Mouse (Mus musculus) liver, postnatal 0 days (tissue): ENCODE data around the gene Rps11. TPM values are rescaled to one million over a fixed set of nuclear protein-coding genes. Genes with fewer than 3 reads are reported as not detected.

ENCODE experiments used
- ATAC-seq: fragments of 200-750 bp; cut with Nextera tagmentation; 2 replicates; pipeline ENCODE4 v1.8.0; 2017; ENCODE audit warnings: mild to moderate bottlenecking, moderate library complexity
- DNase-seq: peaks from one replicate; pipeline ENCODE4 v3.0.0-alpha.2; 2016
- H3K27ac ChIP-seq: fragments of 300-500 bp; sonication (generic); 2 replicates; pipeline ENCODE4 v1.5.1; 2014; ENCODE audit warnings: antibody characterized with exemption, moderate library complexity, mild to moderate bottlenecking, low read depth
- H3K27me3 ChIP-seq: fragments of 300-500 bp; sonication (generic); 2 replicates; pipeline ENCODE4 v1.6.1; 2014; ENCODE audit warnings: low read length, control low read depth, mixed read lengths; ENCODE audit not compliant: insufficient read depth
- H3K36me3 ChIP-seq: fragments of 300-500 bp; sonication (generic); replicated peaks from 2 replicates; pipeline ENCODE4 v1.6.1; 2014; ENCODE audit warnings: mild to moderate bottlenecking, control low read depth, low read length, moderate library complexity, mixed read lengths; ENCODE audit not compliant: insufficient read depth
- H3K4me1 ChIP-seq: fragments of 300-500 bp; sonication (generic); 2 replicates; pipeline ENCODE4 v1.6.1; 2014; ENCODE audit warnings: antibody characterized with exemption, mild to moderate bottlenecking, control low read depth; ENCODE audit not compliant: insufficient read depth
- H3K4me2 ChIP-seq: fragments of 300-500 bp; sonication (generic); 2 replicates; pipeline ENCODE4 v1.6.1; 2014; ENCODE audit warnings: low read depth, mild to moderate bottlenecking, low read length, moderate library complexity, mixed read lengths
- H3K4me3 ChIP-seq: fragments of 300-500 bp; sonication (generic); 2 replicates; pipeline ENCODE4 v1.5.1; 2014; ENCODE audit warnings: low read depth, low read length
- H3K9ac ChIP-seq: fragments of 300-500 bp; sonication (generic); replicated peaks from 2 replicates; pipeline ENCODE4 v1.6.1; 2014; ENCODE audit warnings: mild to moderate bottlenecking, moderate library complexity
- H3K9me3 ChIP-seq: fragments of 300-500 bp; sonication (generic); 2 replicates; pipeline ENCODE4 v1.6.1; 2016; ENCODE audit warnings: mild to moderate bottlenecking, control low read depth, low read length, mixed read lengths
- CTCF ChIP-seq: sonication (generic); IDR thresholded peaks from 2 replicates; pipeline ENCODE4 v1.5.1; 2016; ENCODE audit warnings: antibody characterized with exemption, low read depth
- EP300 ChIP-seq: IDR thresholded peaks from 2 replicates; pipeline ENCODE4 v1.6.1; 2016; ENCODE audit warnings: antibody characterized with exemption, low read depth, mild to moderate bottlenecking
- WGBS: fragments of 180-500 bp; shearing (Covaris S2); extraction: QIAGEN DNeasy Blood & Tissue Kit; methylation state at CpG from one replicate; pipeline ENCODE4 v1.1.7; 2014; ENCODE audit not compliant: insufficient replicate concordance; 5-methylcytosine and 5-hydroxymethylcytosine counted together
- polyA plus RNA-seq: library from polyadenylated mRNA; unstranded; fragments of >200 nt; fragmentation: Nextera tagmentation; extraction: Ambion mirVana; gene quantifications from 2 replicates; pipeline ENCODE4 v1.2.1, GENCODE M21; 2015

Gene Rps11
- polyA plus RNA-seq, 1 experiment from 2014 or later: 696 TPM

DNA sequence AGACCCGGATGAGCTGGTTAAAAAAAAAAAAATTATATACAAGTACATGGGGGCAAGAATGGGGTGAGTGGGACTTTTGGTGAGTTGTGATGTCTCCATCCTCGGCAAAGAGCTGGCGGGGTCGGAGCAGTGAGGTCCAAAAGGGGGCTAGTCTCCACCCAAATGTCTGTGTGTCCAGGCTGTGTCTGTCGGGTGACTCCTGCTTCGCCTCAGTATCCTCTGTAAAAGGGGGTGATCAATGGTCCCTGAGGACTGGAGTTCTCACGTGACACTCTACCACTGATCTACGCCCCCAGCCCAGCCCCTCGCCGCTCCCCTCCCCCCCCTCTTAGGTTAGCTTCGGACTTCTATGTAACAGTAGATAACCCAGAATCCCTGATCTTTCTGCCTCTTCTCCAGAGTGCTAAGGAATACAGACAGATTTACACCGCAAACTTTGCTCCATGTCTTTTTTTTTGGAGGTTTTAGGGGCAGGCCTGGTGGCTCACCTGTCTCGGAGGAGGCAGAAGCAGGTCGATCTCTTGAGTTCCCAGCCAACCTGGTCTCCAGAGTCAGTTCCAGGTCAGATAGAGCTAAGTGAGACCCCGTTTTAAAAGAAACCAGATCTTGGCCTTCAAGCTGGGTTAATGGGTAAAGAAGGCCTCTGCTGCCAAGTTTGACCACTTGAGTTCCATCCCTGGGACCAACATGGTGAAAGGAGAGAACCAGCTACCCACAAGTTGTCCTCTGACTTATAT is 5.7 kb upstream of the Rps11 start:
- WGBS: 50% methylated on average over 15 of the region's 15 CpGs
- no peak for DNase-seq
- Histone ChIP-seq H3K9me3 (no peaks in the 10 kb centered on the region), H3K4me2 (peak overlapping the region; percentile 94), H3K27ac (peak overlapping the region; percentile 83), H3K27me3 (no peaks in the 10 kb centered on the region), H3K4me1 (peaks cover 35% of the 10 kb centered on the region), H3K36me3 (peaks cover 23% of the 10 kb centered on the region), H3K4me3 (peak overlapping the region; percentile 98), H3K9ac (peak overlapping the region; percentile 73)
- TF ChIP-seq EP300: no peak
- no peak for TF ChIP-seq CTCF
- no peak for ATAC-seq

DNA sequence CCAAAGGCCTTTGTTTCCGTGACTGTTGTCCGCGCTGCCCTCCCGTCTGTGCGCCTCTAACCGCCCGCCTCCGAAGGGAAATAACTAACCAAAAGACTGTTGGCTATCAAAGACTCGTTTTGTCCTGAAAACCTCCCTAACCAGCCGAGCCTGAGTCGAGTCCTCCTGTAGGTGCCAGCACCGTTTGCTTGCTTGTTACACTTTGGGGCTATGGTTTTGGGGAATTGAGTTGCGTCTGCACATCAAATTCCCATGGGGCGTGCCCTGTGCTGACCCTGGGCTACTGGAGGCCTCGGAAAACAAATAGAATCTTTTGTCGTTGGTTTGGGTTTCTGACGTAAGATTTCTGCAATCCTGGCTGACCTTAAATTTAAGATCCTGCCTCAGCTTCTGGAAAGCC is 5.1 kb upstream of the Rps11 start:
- TF ChIP-seq CTCF (no peak), EP300 (no peak)
- H3K27me3 ChIP-seq: no peaks in the 10 kb centered on the region
- no peaks in the 10 kb centered on the region for H3K9me3 ChIP-seq
- peak; percentile 1 for ATAC-seq
- peaks cover 23% of the 10 kb centered on the region for H3K36me3 ChIP-seq
- H3K4me2 ChIP-seq: peak overlapping the region; percentile 94
- DNase-seq: no peak
- H3K4me1 ChIP-seq: peaks cover 38% of the 10 kb centered on the region
- H3K27ac ChIP-seq: peak overlapping the region; percentile 83
- H3K4me3 ChIP-seq: peak overlapping the region; percentile 98
- WGBS: 2% methylated on average over 17 of the region's 17 CpGs
- peak overlapping the region; percentile 73 for H3K9ac ChIP-seq

DNA sequence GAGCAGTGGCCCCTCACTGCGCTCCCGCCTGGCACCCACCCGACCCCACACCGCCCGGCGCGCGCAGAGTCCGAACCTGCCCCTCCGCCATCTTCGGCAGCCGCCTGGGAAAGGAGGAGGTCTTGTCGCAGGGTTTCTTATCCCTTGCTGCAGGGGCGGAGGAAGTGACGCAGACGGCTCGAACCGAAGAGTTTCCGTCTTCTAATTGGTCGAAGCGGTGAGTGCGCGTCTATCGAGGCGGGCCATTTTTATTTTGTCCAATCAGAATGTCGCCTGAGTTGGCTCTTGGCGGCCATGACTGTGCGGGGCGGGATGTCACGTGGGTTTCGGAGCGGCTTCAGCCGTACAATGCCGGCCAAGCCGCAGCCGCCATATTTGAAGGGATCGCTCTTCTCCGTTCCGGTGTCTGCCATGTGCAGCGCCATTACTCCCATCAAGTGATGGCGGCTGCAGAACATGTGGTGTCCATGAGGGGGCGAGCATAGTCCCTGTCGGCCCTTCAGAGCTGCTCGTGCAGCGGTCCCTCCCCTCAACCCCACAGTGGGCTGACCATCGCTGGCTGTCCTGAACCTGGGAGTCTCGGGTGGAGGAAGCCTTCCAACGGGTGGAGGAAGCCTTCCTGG is 4.5 kb upstream of the Rps11 start, which contains the start of gene Rpl13a:
Gene Rpl13a, minus strand, starts transcription at position 138 of the 623 bp plus-strand sequence.
- DNase-seq (peak; percentile 97), ATAC-seq (peak; percentile 86)
- Histone ChIP-seq H3K9ac (peak within 1 kb of the TSS; percentile 99), H3K4me3 (peak within 1 kb of the TSS; percentile 98), H3K9me3 (no peaks in the 10 kb centered on the region), H3K27ac (peak within 1 kb of the TSS; percentile 92), H3K36me3 (peaks cover 23% of the 10 kb centered on the region), H3K4me1 (peaks cover 38% of the 10 kb centered on the region), H3K27me3 (no peaks in the 10 kb centered on the region), H3K4me2 (peak within 1 kb of the TSS; percentile 94)
- under 1% methylated on average over 46 of the region's 48 CpGs for WGBS
- TF ChIP-seq CTCF (peak; percentile 89), EP300 (peak; percentile 55; the same call in 1 of the 2 replicates)

DNA sequence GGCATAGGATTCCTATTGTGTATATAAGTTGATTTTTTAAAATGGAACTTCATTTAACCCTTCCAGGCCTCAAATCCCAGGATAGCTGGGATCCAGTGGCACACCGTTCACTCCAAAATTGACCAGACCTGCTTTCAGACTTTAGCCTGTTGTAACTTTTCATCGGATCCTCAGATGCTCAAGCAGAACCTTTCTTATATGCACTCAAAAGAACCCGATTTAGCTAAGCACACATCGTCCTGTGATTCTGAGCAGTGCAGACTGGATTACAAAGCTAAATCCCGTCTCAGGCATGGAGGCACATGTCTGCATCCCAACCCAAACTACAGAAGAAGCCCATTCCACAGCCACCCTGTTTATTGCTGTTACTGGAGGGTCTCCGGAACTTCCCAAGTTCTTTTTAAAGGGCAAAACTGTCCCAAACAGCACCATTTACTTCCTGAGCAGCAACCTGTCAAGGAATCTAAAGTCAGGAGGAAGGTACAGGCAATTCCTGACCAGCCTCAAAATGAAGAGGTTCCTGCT is 3.5 kb upstream of the Rps11 start:
- DNase-seq (no peak), ATAC-seq (no peak)
- peak overlapping the region; percentile 99 for H3K9ac ChIP-seq
- peaks cover 46% of the 10 kb centered on the region for H3K4me1 ChIP-seq
- no peaks in the 10 kb centered on the region for H3K9me3 ChIP-seq
- H3K4me3 ChIP-seq: peak overlapping the region; percentile 98
- H3K27ac ChIP-seq: peak overlapping the region; percentile 92
- TF ChIP-seq CTCF (no peak), EP300 (no peak)
- 3% methylated on average over 6 of the region's 6 CpGs for WGBS
- H3K36me3 ChIP-seq: peaks cover 25% of the 10 kb centered on the region
- H3K4me2 ChIP-seq: peak overlapping the region; percentile 93
- no peaks in the 10 kb centered on the region for H3K27me3 ChIP-seq

- Histone ChIP-seq H3K27ac (peak overlapping the region; percentile 92), H3K4me2 (peak overlapping the region; percentile 93), H3K27me3 (no peaks in the 10 kb centered on the region), H3K36me3 (peaks cover 31% of the 10 kb centered on the region), H3K9me3 (no peaks in the 10 kb centered on the region), H3K9ac (peak overlapping the region; percentile 99), H3K4me3 (peak overlapping the region; percentile 98), H3K4me1 (peaks cover 52% of the 10 kb centered on the region)
- WGBS: 24% methylated on average over 21 of the region's 21 CpGs
- DNase-seq (no peak), ATAC-seq (no peak)
- TF ChIP-seq EP300: no peak
- peak; percentile 42 for TF ChIP-seq CTCF
These were observed 2.8 kb upstream of the Rps11 start for GRCm38 (mm10) chr7:45126844-45127699.
